ENCODE assay signal across 7 mouse cellular contexts in genomic region chr2:142900862-142901805, GRCm38 (mm10). TPM values are rescaled to one million over a fixed set of nuclear protein-coding genes. Genes with fewer than 3 reads are reported as not detected.
DNase-seq lines count a peak whose midpoint lies in the region; ATAC-seq and TF ChIP-seq lines count a peak whose summit lies in the region.

Gene Kif16b (minus strand): TSS chr2:142901531.

- ATAC-seq in intestine, postnatal 0 days, result peak; percentile 96
- peak; percentile 94 for ATAC-seq in midbrain, embryonic 12.5 days (ENCODE audit: low FRiP score, low read depth)

- no peak for TF ChIP-seq CTCF in intestine, postnatal 0 days (IDR thresholded peaks at IDR 0.05; ENCODE audit: low read depth)
- no peak for TF ChIP-seq CTCF in small intestine, adult 2 months (IDR thresholded peaks at IDR 0.05; ENCODE audit: extremely low read depth, insufficient read length, insufficient replicate concordance, low read depth, low read length)

- peaks cover 21% of the 10 kb centered on the region for H3K4me1 ChIP-seq in embryonic facial prominence, embryonic 10.5 days
- H3K4me1 ChIP-seq in intestine, postnatal 0 days (replicated peaks; ENCODE audit: control insufficient read depth, insufficient read depth, low read length), result peaks cover 8% of the 10 kb centered on the region
- peaks cover 17% of the 10 kb centered on the region for H3K4me1 ChIP-seq in midbrain, embryonic 12.5 days
- H3K4me1 ChIP-seq in small intestine, adult 2 months (ENCODE audit: control insufficient read depth, insufficient read depth, insufficient read length, low read length), result peaks cover 3% of the 10 kb centered on the region

- peak within 1 kb of the TSS; percentile 88 for H3K27ac ChIP-seq in embryonic facial prominence, embryonic 10.5 days (replicated peaks)
- peak within 1 kb of the TSS; percentile 77 for H3K27ac ChIP-seq in intestine, postnatal 0 days (ENCODE audit: low read depth, low read length)
- no peak within 1 kb of the TSS; the same call in 1 of the 2 replicates for H3K27ac ChIP-seq in midbrain, embryonic 12.5 days (replicated peaks)
- H3K27ac ChIP-seq in small intestine, adult 2 months (ENCODE audit: insufficient read depth, low read depth, low read length), result peak within 1 kb of the TSS; percentile 48

- peak within 1 kb of the TSS; percentile 94 for H3K4me2 ChIP-seq in intestine, postnatal 0 days (replicated peaks; ENCODE audit: low read depth)
- H3K4me2 ChIP-seq in midbrain, embryonic 12.5 days (replicated peaks), result peak within 1 kb of the TSS; percentile 86

- peak; percentile 97 for DNase-seq in adrenal gland, postnatal 10 days
- DNase-seq in embryonic facial prominence, embryonic 10.5 days (ENCODE audit: low spot score), result peak; percentile 95
- peak; percentile 34 for DNase-seq in gonadal fat pad, adult 2 months (ENCODE audit: low read depth)
- DNase-seq in left cerebral cortex, postnatal 4 days, result peak; percentile 92

- TF ChIP-seq POLR2A in small intestine, adult 2 months (IDR thresholded peaks at IDR 0.05; ENCODE audit: low read depth, low read length), result peak; percentile 56; the same call in 1 of the 2 replicates

- no peaks in the 10 kb centered on the region for H3K36me3 ChIP-seq in embryonic facial prominence, embryonic 10.5 days (replicated peaks)
- no peaks in the 10 kb centered on the region for H3K36me3 ChIP-seq in intestine, postnatal 0 days (ENCODE audit: control insufficient read depth, insufficient read depth)
- no peaks in the 10 kb centered on the region for H3K36me3 ChIP-seq in midbrain, embryonic 12.5 days
- no peaks in the 10 kb centered on the region for H3K36me3 ChIP-seq in small intestine, adult 2 months (ENCODE audit: control insufficient read depth, insufficient read depth, low read length)

- no peaks in the 10 kb centered on the region for H3K9me3 ChIP-seq in embryonic facial prominence, embryonic 10.5 days
- H3K9me3 ChIP-seq in intestine, postnatal 0 days (ENCODE audit: control insufficient read depth), result no peaks in the 10 kb centered on the region
- no peaks in the 10 kb centered on the region for H3K9me3 ChIP-seq in midbrain, embryonic 12.5 days

- intact Hi-C loops in left cerebral cortex, postnatal 4 days (cut with DNase I), result no loop called here

- H3K4me3 ChIP-seq in embryonic facial prominence, embryonic 10.5 days, result peak within 1 kb of the TSS; percentile 82
- peak within 1 kb of the TSS; percentile 93 for H3K4me3 ChIP-seq in intestine, postnatal 0 days (ENCODE audit: low read depth, low read length)
- peak within 1 kb of the TSS; percentile 84 for H3K4me3 ChIP-seq in midbrain, embryonic 12.5 days
- peak within 1 kb of the TSS; percentile 72 for H3K4me3 ChIP-seq in small intestine, adult 2 months (ENCODE audit: low read depth, low read length)

- no peaks in the 10 kb centered on the region; the same call in 1 of the 2 replicates for H3K27me3 ChIP-seq in embryonic facial prominence, embryonic 10.5 days (replicated peaks; ENCODE audit: low read depth, poor library complexity, severe bottlenecking)
- H3K27me3 ChIP-seq in intestine, postnatal 0 days (replicated peaks; ENCODE audit: control insufficient read depth, insufficient read depth, low read length), result no peaks in the 10 kb centered on the region
- H3K27me3 ChIP-seq in midbrain, embryonic 12.5 days, result no peaks in the 10 kb centered on the region; the same call in 1 of the 2 replicates
- H3K27me3 ChIP-seq in small intestine, adult 2 months (ENCODE audit: control insufficient read depth, insufficient read depth, low read length), result no peaks in the 10 kb centered on the region

- peak within 1 kb of the TSS; percentile 76 for H3K9ac ChIP-seq in intestine, postnatal 0 days (ENCODE audit: low read depth, low read length)
- peak within 1 kb of the TSS; percentile 81 for H3K9ac ChIP-seq in midbrain, embryonic 12.5 days (replicated peaks)

- WGBS in embryonic facial prominence, embryonic 10.5 days, result 2% methylated on average over 64 of the region's 64 CpGs
- WGBS in intestine, postnatal 0 days, result under 1% methylated on average over 64 of the region's 64 CpGs
- 2% methylated on average over 62 of the region's 64 CpGs for WGBS in midbrain, embryonic 12.5 days
- under 1% methylated on average over 64 of the region's 64 CpGs for WGBS in small intestine, adult 2 months

RNA-seq across cellular contexts. Expression of gene Kif16b, which starts in this region (rescaled TPM):
- total RNA-seq in adrenal gland, postnatal 10 days (2021), result 10 to 100 TPM; 19.4 to 23.5 TPM
- 8.9 and 9.6 TPM in 2 replicates for polyA plus RNA-seq in embryonic facial prominence, embryonic 10.5 days (2016; fragmentation: Nextera tagmentation; extraction: Ambion mirVana)
- polyA plus RNA-seq in gonadal fat pad, adult 2 months (2012; rRNA removed), result 24.2 and 30.2 TPM in 2 replicates
- polyA plus RNA-seq in intestine, postnatal 0 days (2015; fragmentation: Nextera tagmentation; extraction: Ambion mirVana), result 7.0 and 7.4 TPM in 2 replicates
- 10 to 100 TPM; 11.3 to 11.9 TPM for total RNA-seq in left cerebral cortex, postnatal 4 days (2021)
- 7.3 and 7.6 TPM in 2 replicates for polyA plus RNA-seq in midbrain, embryonic 12.5 days (2016; fragmentation: Nextera tagmentation; extraction: Ambion mirVana)
- 5.5 and 12.5 TPM in 2 replicates for polyA plus RNA-seq in small intestine, adult 2 months (2012; rRNA removed)

Comparison
In these comparisons a context has a peak if more than half of its experiments do, and no peak if none do; other contexts are left out.
1. DNase-seq: peak in every context shown above with its lines; median percentile 97 in adrenal gland, postnatal 10 days; 95 in embryonic facial prominence, embryonic 10.5 days; 92 in left cerebral cortex, postnatal 4 days; 34 in gonadal fat pad, adult 2 months.